In genomic region chr11:88557116-88557768, GRCm38 (mm10) we compare ENCODE assay signal across 9 mouse cellular contexts.
DNase-seq lines count a peak whose midpoint lies in the region; ATAC-seq and TF ChIP-seq lines count a peak whose summit lies in the region.
"Had no signal": no experiment of that assay in that cellular context is flagged by ENCODE, and none has a peak within 500 bp of the region (broad histone marks: within the 10 kb centered on the region; RNA-seq: fewer than 3 reads in every experiment).

No protein-coding gene starts in this region.

- no peak overlapping the region for H3K9ac ChIP-seq in heart, embryonic 15.5 days
- peak overlapping the region; percentile 21; the same call in 1 of the 2 replicates for H3K9ac ChIP-seq in ES-E14 (ENCODE audit: insufficient read depth, low read depth, low read length, poor library complexity, severe bottlenecking)
- H3K9ac ChIP-seq in heart, embryonic 16.5 days (ENCODE audit: low read length), result 0 out of 2 replicates have a peak overlapping the region, but pooled peaks have one; percentile 0
- H3K9ac ChIP-seq in midbrain, embryonic 11.5 days (ENCODE audit: low read length), result no peak overlapping the region

- in situ Hi-C loops in ES-E14 (cut with MboI; ENCODE audit: low sequenced_read_pairs in 2 of 2, unreplicated experiment in 2 of 2), result no loop called here

- H3K4me1 ChIP-seq in heart, embryonic 15.5 days (replicated peaks), result peaks cover 96% of the 10 kb centered on the region
- peaks cover 32 to 66% of the 10 kb centered on the region in 2 experiments for H3K4me1 ChIP-seq in ES-E14 (ENCODE audit: control insufficient read depth in 2 of 2, insufficient read depth in 2 of 2, low read length in 2 of 2, poor library complexity in 1 of 2)
- H3K4me1 ChIP-seq in heart, embryonic 16.5 days (ENCODE audit: control insufficient read depth, insufficient read depth, low read length), result peaks cover 93% of the 10 kb centered on the region
- H3K4me1 ChIP-seq in midbrain, embryonic 11.5 days (ENCODE audit: control insufficient read depth, insufficient read depth, low read length), result peaks cover 80% of the 10 kb centered on the region

- H3K27me3 ChIP-seq in heart, embryonic 15.5 days, result no peaks in the 10 kb centered on the region
- H3K27me3 ChIP-seq in heart, embryonic 16.5 days (ENCODE audit: control insufficient read depth, insufficient read depth, low read length), result no peaks in the 10 kb centered on the region
- no peaks in the 10 kb centered on the region for H3K27me3 ChIP-seq in midbrain, embryonic 11.5 days (ENCODE audit: control insufficient read depth, insufficient read depth, low read length)

- no peak overlapping the region for H3K4me3 ChIP-seq in heart, embryonic 15.5 days
- H3K4me3 ChIP-seq in ES-E14 (ENCODE audit: insufficient read depth in 1 of 2, low read depth in 1 of 2, low read length in 2 of 2, poor library complexity in 1 of 2, severe bottlenecking in 1 of 2), result no peak overlapping the region
- H3K4me3 ChIP-seq in heart, embryonic 16.5 days (ENCODE audit: low read length), result no peak overlapping the region
- H3K4me3 ChIP-seq in midbrain, embryonic 11.5 days (ENCODE audit: low read depth, low read length), result no peak overlapping the region
- H3K4me3 ChIP-seq: erythroblast, embryonic 14.5 days had no signal

- no peaks in the 10 kb centered on the region for H3K36me3 ChIP-seq in heart, embryonic 15.5 days
- no peaks in the 10 kb centered on the region for H3K36me3 ChIP-seq in ES-E14 (ENCODE audit: control insufficient read depth, insufficient read depth, low read length, poor library complexity, severe bottlenecking)
- H3K36me3 ChIP-seq in heart, embryonic 16.5 days (ENCODE audit: control insufficient read depth, insufficient read depth), result no peaks in the 10 kb centered on the region
- H3K36me3 ChIP-seq in midbrain, embryonic 11.5 days (ENCODE audit: control insufficient read depth, insufficient read depth, low read length), result no peaks in the 10 kb centered on the region

- WGBS in heart, embryonic 15.5 days, result 65% methylated on average over 4 of the region's 4 CpGs
- WGBS in heart, embryonic 16.5 days, result 60% methylated on average over 4 of the region's 4 CpGs
- WGBS in midbrain, embryonic 11.5 days, result 54% methylated on average over 4 of the region's 4 CpGs

- no peak for DNase-seq in heart, adult 8-10 months (ENCODE audit: low spot score)
- DNase-seq in ES-E14 (ENCODE audit: low read depth, low spot score), result no peak
- DNase-seq in midbrain, embryonic 11.5 days (ENCODE audit: low spot score, missing footprints), result no peak
- no peak for DNase-seq in adrenal gland, adult 18-20 months (ENCODE audit: low spot score in 2 of 2)

- ATAC-seq in heart, embryonic 15.5 days (replicated peaks; ENCODE audit: insufficient number of reproducible peaks, insufficient read depth, low FRiP score, low read depth), result no peak
- ATAC-seq in heart, embryonic 16.5 days (replicated peaks; ENCODE audit: extremely low read depth, insufficient read depth, low FRiP score), result no peak
- ATAC-seq in midbrain, embryonic 11.5 days (ENCODE audit: low FRiP score), result no peak
- ATAC-seq in granulocyte monocyte progenitor cell, adult 5-6 weeks (replicated peaks; ENCODE audit: poor library complexity, severe bottlenecking), result no peak
- ATAC-seq in activated CD4-positive, CD25-positive, alpha-beta regulatory T cell, adult 4 months, result no peak

- no peaks in the 10 kb centered on the region for H3K9me3 ChIP-seq in heart, embryonic 15.5 days (replicated peaks)
- no peaks in the 10 kb centered on the region for H3K9me3 ChIP-seq in ES-E14 (ENCODE audit: control insufficient read depth, insufficient read depth, low read depth, low read length)
- H3K9me3 ChIP-seq in heart, embryonic 16.5 days (replicated peaks; ENCODE audit: control insufficient read depth, low read length), result no peaks in the 10 kb centered on the region
- no peaks in the 10 kb centered on the region for H3K9me3 ChIP-seq in midbrain, embryonic 11.5 days (ENCODE audit: control insufficient read depth, low read length)

- H3K4me2 ChIP-seq in heart, embryonic 15.5 days, result no peak overlapping the region
- no peak overlapping the region for H3K4me2 ChIP-seq in heart, embryonic 16.5 days (ENCODE audit: low read depth, low read length)
- H3K4me2 ChIP-seq in midbrain, embryonic 11.5 days, result no peak overlapping the region

- H3K27ac ChIP-seq in heart, embryonic 15.5 days, result peak overlapping the region; percentile 68
- H3K27ac ChIP-seq in ES-E14 (ENCODE audit: insufficient read depth, low read depth, low read length, poor library complexity, severe bottlenecking), result peak overlapping the region; percentile 88; the same call in 1 of the 2 replicates
- H3K27ac ChIP-seq in heart, embryonic 16.5 days (ENCODE audit: low read length), result peak overlapping the region; percentile 68
- H3K27ac ChIP-seq in midbrain, embryonic 11.5 days (ENCODE audit: low read depth, low read length), result peak overlapping the region; percentile 54

TF ChIP-seq in ES-E14, 5 proteins besides CTCF, POLR2A, EP300 and RAD21:
- TF ChIP-seq MAFK (IDR thresholded peaks at IDR 0.05; ENCODE audit: insufficient read depth, low read depth, low read length) (no peak), ZC3H11A (IDR thresholded peaks at IDR 0.05; ENCODE audit: borderline replicate concordance, low read depth, low read length) (no peak), CHD2 (IDR thresholded peaks at IDR 0.05; ENCODE audit: low read depth, low read length) (no peak), HCFC1 (IDR thresholded peaks at IDR 0.05; ENCODE audit: borderline replicate concordance, insufficient read depth, low read length) (no peak), ZNF384 (IDR thresholded peaks at IDR 0.05; ENCODE audit: low read depth, low read length) (no peak)
TF ChIP-seq in ES-E14: peak in this region for 0.

Comparison
In these comparisons a context has a peak if more than half of its experiments do, and no peak if none do; other contexts are left out.
1. H3K9ac ChIP-seq: peak in ES-E14 (single experiment) and heart, embryonic 16.5 days (single experiment); none in heart, embryonic 15.5 days (single experiment) and midbrain, embryonic 11.5 days (single experiment).
2. Peak in every context shown above with its lines, with median percentiles within 50 percentile points of each other: H3K27ac ChIP-seq.